Mouse (Mus musculus): Measurements from ENCODE around the gene Dnaic1.
A peak's percentile ranks its signal among the peaks of the same experiment; 100 is the strongest.

Gene Dnaic1

GRCm38 (mm10) chr4:41609681-41610593, 40.4 kb downstream of the Dnaic1 start:
- Histone ChIP-seq H3K27me3 (ENCODE audit: control insufficient read depth, insufficient read depth, low read length, poor library complexity, severe bottlenecking) (no peaks in the 10 kb centered on the region), H3K36me3 (ENCODE audit: control insufficient read depth, insufficient read depth, low read length, poor library complexity, severe bottlenecking) (no peaks in the 10 kb centered on the region)
- DNase-seq (ENCODE audit: low read depth, low spot score), result peak; percentile 14

- DNase-seq (ENCODE audit: low read depth, low spot score), result no peak
- H3K27me3 ChIP-seq (ENCODE audit: control insufficient read depth, insufficient read depth, low read length, poor library complexity, severe bottlenecking), result no peaks in the 10 kb centered on the region
- H3K36me3 ChIP-seq (ENCODE audit: control insufficient read depth, insufficient read depth, low read length, poor library complexity, severe bottlenecking), result no peaks in the 10 kb centered on the region
Observed at GRCm38 (mm10) chr4:41610594-41610980, 41.0 kb downstream of the Dnaic1 start.

- no peak for DNase-seq (ENCODE audit: low read depth, low spot score)
- H3K36me3 ChIP-seq (ENCODE audit: control insufficient read depth, insufficient read depth, low read length, poor library complexity, severe bottlenecking), result no peaks in the 10 kb centered on the region
- no peaks in the 10 kb centered on the region for H3K27me3 ChIP-seq (ENCODE audit: control insufficient read depth, insufficient read depth, low read length, poor library complexity, severe bottlenecking)
Observed at GRCm38 (mm10) chr4:41612166-41612565, 42.6 kb downstream of the Dnaic1 start.

GRCm38 (mm10) chr4:41614156-41614555, 44.6 kb downstream of the Dnaic1 start:
- DNase-seq (ENCODE audit: low read depth, low spot score), result peak; percentile 74
- no peaks in the 10 kb centered on the region for H3K27me3 ChIP-seq (ENCODE audit: control insufficient read depth, insufficient read depth, low read length, poor library complexity, severe bottlenecking)
- H3K36me3 ChIP-seq (ENCODE audit: control insufficient read depth, insufficient read depth, low read length, poor library complexity, severe bottlenecking), result no peaks in the 10 kb centered on the region

- no peak for DNase-seq (ENCODE audit: low read depth, low spot score)
- no peaks in the 10 kb centered on the region for H3K36me3 ChIP-seq (ENCODE audit: control insufficient read depth, insufficient read depth, low read length, poor library complexity, severe bottlenecking)
- no peaks in the 10 kb centered on the region for H3K27me3 ChIP-seq (ENCODE audit: control insufficient read depth, insufficient read depth, low read length, poor library complexity, severe bottlenecking)
Observed at GRCm38 (mm10) chr4:41615661-41616599, 46.4 kb downstream of the Dnaic1 start.

GRCm38 (mm10) chr4:41618916-41619746, 49.6 kb downstream of the Dnaic1 start:
- Histone ChIP-seq H3K27me3 (ENCODE audit: control insufficient read depth, insufficient read depth, low read length, poor library complexity, severe bottlenecking) (no peaks in the 10 kb centered on the region), H3K36me3 (ENCODE audit: control insufficient read depth, insufficient read depth, low read length, poor library complexity, severe bottlenecking) (no peaks in the 10 kb centered on the region)
- DNase-seq (ENCODE audit: low read depth, low spot score), result no peak

- no peak for DNase-seq (ENCODE audit: low read depth, low spot score)
- Histone ChIP-seq H3K36me3 (ENCODE audit: control insufficient read depth, insufficient read depth, low read length, poor library complexity, severe bottlenecking) (no peaks in the 10 kb centered on the region), H3K27me3 (ENCODE audit: control insufficient read depth, insufficient read depth, low read length, poor library complexity, severe bottlenecking) (no peaks in the 10 kb centered on the region)
Observed at GRCm38 (mm10) chr4:41622071-41622470, 52.5 kb downstream of the Dnaic1 start.

- Histone ChIP-seq H3K27me3 (ENCODE audit: control insufficient read depth, insufficient read depth, low read length, poor library complexity, severe bottlenecking) (no peaks in the 10 kb centered on the region), H3K36me3 (ENCODE audit: control insufficient read depth, insufficient read depth, low read length, poor library complexity, severe bottlenecking) (no peaks in the 10 kb centered on the region)
- DNase-seq (ENCODE audit: low read depth, low spot score), result peak; percentile 63
Observed at GRCm38 (mm10) chr4:41628202-41628927, 58.8 kb downstream of the Dnaic1 start.

GRCm38 (mm10) chr4:41630196-41630595, 60.6 kb downstream of the Dnaic1 start:
- Histone ChIP-seq H3K36me3 (ENCODE audit: control insufficient read depth, insufficient read depth, low read length, poor library complexity, severe bottlenecking) (no peaks in the 10 kb centered on the region), H3K27me3 (ENCODE audit: control insufficient read depth, insufficient read depth, low read length, poor library complexity, severe bottlenecking) (no peaks in the 10 kb centered on the region)
- DNase-seq (ENCODE audit: low read depth, low spot score), result no peak

- H3K27me3 ChIP-seq (ENCODE audit: control insufficient read depth, insufficient read depth, low read length, poor library complexity, severe bottlenecking), result no peaks in the 10 kb centered on the region
- no peaks in the 10 kb centered on the region for H3K36me3 ChIP-seq (ENCODE audit: control insufficient read depth, insufficient read depth, low read length, poor library complexity, severe bottlenecking)
- no peak for DNase-seq (ENCODE audit: low read depth, low spot score)
Observed at GRCm38 (mm10) chr4:41631390-41631789, 61.8 kb downstream of the Dnaic1 start.

- no peaks in the 10 kb centered on the region for H3K36me3 ChIP-seq (ENCODE audit: control insufficient read depth, insufficient read depth, low read length, poor library complexity, severe bottlenecking)
- DNase-seq (ENCODE audit: low read depth, low spot score), result no peak
- no peaks in the 10 kb centered on the region for H3K27me3 ChIP-seq (ENCODE audit: control insufficient read depth, insufficient read depth, low read length, poor library complexity, severe bottlenecking)
Observed at GRCm38 (mm10) chr4:41633001-41633400, 63.4 kb downstream of the Dnaic1 start.

- DNase-seq (ENCODE audit: low read depth, low spot score), result no peak
- Histone ChIP-seq H3K27me3 (ENCODE audit: control insufficient read depth, insufficient read depth, low read length, poor library complexity, severe bottlenecking) (no peaks in the 10 kb centered on the region), H3K36me3 (ENCODE audit: control insufficient read depth, insufficient read depth, low read length, poor library complexity, severe bottlenecking) (no peaks in the 10 kb centered on the region)
Observed at GRCm38 (mm10) chr4:41634631-41635030, 65.1 kb downstream of the Dnaic1 start.

- no peaks in the 10 kb centered on the region for H3K36me3 ChIP-seq (ENCODE audit: control insufficient read depth, insufficient read depth, low read length, poor library complexity, severe bottlenecking)
- no peaks in the 10 kb centered on the region for H3K27me3 ChIP-seq (ENCODE audit: control insufficient read depth, insufficient read depth, low read length, poor library complexity, severe bottlenecking)
- no peak for DNase-seq (ENCODE audit: low read depth, low spot score)
Observed at GRCm38 (mm10) chr4:41635224-41635623, 65.6 kb downstream of the Dnaic1 start.

GRCm38 (mm10) chr4:41635906-41636305, 66.3 kb downstream of the Dnaic1 start:
- no peak for DNase-seq (ENCODE audit: low read depth, low spot score)
- Histone ChIP-seq H3K27me3 (ENCODE audit: control insufficient read depth, insufficient read depth, low read length, poor library complexity, severe bottlenecking) (no peaks in the 10 kb centered on the region), H3K36me3 (ENCODE audit: control insufficient read depth, insufficient read depth, low read length, poor library complexity, severe bottlenecking) (no peaks in the 10 kb centered on the region)

Data from splenic B cell, adult 2 months (primary cell).